Mouse (Mus musculus): ENCODE measurements around the gene C2cd3. TPM values are rescaled to one million over a fixed set of nuclear protein-coding genes. Genes with fewer than 3 reads are reported as not detected.

Gene C2cd3
- total and polyA plus RNA-seq, 2 experiments from 2014 or later: 9.2 to 18.3 TPM

DNA sequence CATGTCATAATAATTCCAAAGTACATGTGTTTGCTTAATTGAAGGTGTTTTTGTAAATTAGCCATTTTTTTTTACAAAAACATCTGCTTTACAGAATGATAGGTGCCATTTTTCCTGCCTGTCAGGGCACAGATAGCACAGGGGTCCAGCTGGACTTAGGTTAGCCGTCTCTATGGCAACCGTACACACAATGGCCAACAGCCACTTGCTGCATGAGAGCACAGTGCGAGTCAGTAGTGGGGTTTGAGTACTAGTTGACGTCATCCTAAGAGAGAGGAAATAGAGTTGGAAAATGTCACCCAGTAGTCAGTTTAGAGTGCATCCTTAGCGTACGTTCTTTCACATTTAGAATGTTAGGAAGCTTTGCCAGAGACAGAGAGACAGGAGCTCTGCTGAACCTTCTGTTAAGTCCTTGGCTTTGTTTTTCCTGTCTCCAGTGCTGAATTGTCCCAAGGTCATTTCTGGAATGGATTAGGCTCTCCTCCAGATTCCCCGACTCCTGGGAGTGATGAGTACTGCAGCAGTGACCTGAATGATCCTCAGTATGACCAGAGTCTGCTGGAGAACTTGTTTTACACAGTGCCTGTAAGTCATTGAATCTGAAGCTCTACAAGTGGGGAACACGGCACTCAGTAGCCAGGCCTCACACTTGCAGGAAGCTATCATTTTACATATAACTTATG is 27.3 kb downstream of the C2cd3 start:
- Histone ChIP-seq H3K36me3 (ENCODE audit: insufficient read depth, low read length) (peaks cover 16% of the 10 kb centered on the region; the same call in 1 of the 2 replicates), H3K27me3 (ENCODE audit: insufficient read depth, low read length) (no peaks in the 10 kb centered on the region), H3K4me2 (ENCODE audit: low read depth, low read length) (no peak overlapping the region), H3K9me3 (ENCODE audit: low read length) (no peaks in the 10 kb centered on the region), H3K9ac (replicated peaks; ENCODE audit: low read length) (no peak overlapping the region), H3K4me1 (ENCODE audit: insufficient read depth, low read length) (no peaks in the 10 kb centered on the region), H3K27ac (no peak overlapping the region), H3K4me3 (ENCODE audit: low read length) (no peak overlapping the region)
- DNase-seq (ENCODE audit: low spot score) (peak; percentile 47), ATAC-seq (peak; percentile 67)
- TF ChIP-seq CTCF (IDR thresholded peaks at IDR 0.05; ENCODE audit: low read depth): no peak
- WGBS: 56% methylated on average over 8 of the region's 8 CpGs

DNA sequence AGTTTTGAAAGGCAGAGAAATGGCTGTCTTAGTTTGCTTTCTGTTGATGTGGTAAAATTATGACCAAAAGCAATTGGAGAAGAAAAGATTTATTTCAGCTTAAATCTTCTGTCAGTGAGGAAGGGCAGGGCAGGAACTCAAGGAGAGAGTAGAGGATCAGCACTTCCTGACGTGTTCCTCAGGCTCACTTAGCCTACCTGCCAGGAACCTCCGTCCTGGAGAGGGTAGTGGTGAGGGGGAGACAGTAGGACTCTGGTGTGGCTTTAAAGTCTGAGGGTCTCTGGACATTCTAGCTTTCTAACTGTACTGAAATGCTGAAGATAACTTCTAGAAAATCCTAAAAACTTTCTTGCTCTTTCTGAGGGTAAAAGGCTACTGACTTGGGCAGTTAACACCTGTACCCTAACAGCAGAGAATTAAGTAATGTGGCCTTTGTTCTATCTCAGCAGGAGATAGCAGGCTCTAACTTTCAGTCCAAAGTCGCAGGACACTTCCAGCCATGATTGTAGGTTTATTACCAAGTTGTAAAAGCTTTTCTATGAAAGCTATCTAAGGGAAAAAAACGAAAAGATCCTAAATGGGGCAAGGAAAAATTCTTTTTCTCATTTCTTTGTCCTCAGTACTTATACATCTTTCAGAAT is 29.0 kb downstream of the C2cd3 start:
- no peaks in the 10 kb centered on the region for H3K9me3 ChIP-seq (ENCODE audit: low read length)
- H3K4me1 ChIP-seq (ENCODE audit: insufficient read depth, low read length): no peaks in the 10 kb centered on the region
- WGBS: 68% methylated on average over 4 of the region's 4 CpGs
- H3K27ac ChIP-seq: no peak overlapping the region
- no peak for TF ChIP-seq CTCF (IDR thresholded peaks at IDR 0.05; ENCODE audit: low read depth)
- peaks cover 11% of the 10 kb centered on the region; the same call in 1 of the 2 replicates for H3K36me3 ChIP-seq (ENCODE audit: insufficient read depth, low read length)
- DNase-seq (ENCODE audit: low spot score) (no peak), ATAC-seq (no peak)
- no peak overlapping the region for H3K4me2 ChIP-seq (ENCODE audit: low read depth, low read length)
- H3K27me3 ChIP-seq (ENCODE audit: insufficient read depth, low read length): no peaks in the 10 kb centered on the region
- no peak overlapping the region for H3K9ac ChIP-seq (replicated peaks; ENCODE audit: low read length)
- H3K4me3 ChIP-seq (ENCODE audit: low read length): no peak overlapping the region

DNA sequence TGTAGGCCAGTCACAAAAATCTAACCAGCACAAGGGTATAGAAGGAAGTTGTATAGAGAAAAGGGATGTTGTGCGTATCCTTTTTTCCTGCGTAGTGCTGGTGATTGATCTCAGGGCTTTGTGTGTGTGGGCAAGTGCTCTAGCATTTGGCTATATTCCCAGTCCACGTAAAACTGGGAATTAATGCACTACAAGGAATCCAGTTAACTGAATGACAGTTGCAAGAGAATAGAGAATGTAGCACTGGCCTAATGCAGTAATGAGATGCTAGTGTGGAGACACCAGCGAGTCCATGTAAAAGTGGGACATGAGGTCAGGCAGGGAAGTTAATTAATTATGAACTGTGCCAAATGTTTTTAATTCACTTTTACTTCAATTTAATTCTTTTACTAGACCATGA is 30.7 kb downstream of the C2cd3 start:
- H3K27ac ChIP-seq: no peak overlapping the region
- DNase-seq (ENCODE audit: low spot score): peak; percentile 2
- no peak overlapping the region for H3K4me3 ChIP-seq (ENCODE audit: low read length)
- H3K36me3 ChIP-seq (ENCODE audit: insufficient read depth, low read length): peaks cover 16% of the 10 kb centered on the region
- no peak for TF ChIP-seq CTCF (IDR thresholded peaks at IDR 0.05; ENCODE audit: low read depth)
- no peaks in the 10 kb centered on the region for H3K4me1 ChIP-seq (ENCODE audit: insufficient read depth, low read length)
- no peaks in the 10 kb centered on the region for H3K9me3 ChIP-seq (ENCODE audit: low read length)
- H3K4me2 ChIP-seq (ENCODE audit: low read depth, low read length): no peak overlapping the region
- H3K27me3 ChIP-seq (ENCODE audit: insufficient read depth, low read length): no peaks in the 10 kb centered on the region
- no peak overlapping the region for H3K9ac ChIP-seq (replicated peaks; ENCODE audit: low read length)
- WGBS: 45% methylated on average over 4 of the region's 4 CpGs
- ATAC-seq: no peak

DNA sequence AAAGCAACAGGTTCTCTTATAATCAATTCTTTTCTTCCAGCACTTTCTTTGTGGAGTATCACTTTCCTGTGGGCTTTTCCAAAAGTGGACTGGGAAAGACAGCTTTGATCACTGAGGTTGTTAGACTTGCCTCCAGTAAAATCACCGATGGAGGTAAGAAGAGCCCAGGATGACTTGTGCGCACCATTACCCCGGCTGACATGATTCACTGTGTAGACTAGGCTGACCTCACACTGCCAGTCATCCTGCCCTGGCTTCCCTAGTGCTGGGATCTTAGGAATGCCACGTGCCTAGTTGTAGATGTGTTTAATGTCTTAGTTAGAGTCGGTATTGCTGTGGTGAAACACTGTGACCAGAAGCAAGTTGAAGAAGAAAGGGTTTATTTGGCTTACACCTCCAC is 35.6 kb downstream of the C2cd3 start:
- TF ChIP-seq CTCF (IDR thresholded peaks at IDR 0.05; ENCODE audit: low read depth): no peak
- H3K36me3 ChIP-seq (ENCODE audit: insufficient read depth, low read length): peaks cover 27% of the 10 kb centered on the region
- WGBS: 97% methylated on average over 5 of the region's 5 CpGs
- no peak overlapping the region for H3K4me3 ChIP-seq (ENCODE audit: low read length)
- no peaks in the 10 kb centered on the region for H3K27me3 ChIP-seq (ENCODE audit: insufficient read depth, low read length)
- H3K4me2 ChIP-seq (ENCODE audit: low read depth, low read length): no peak overlapping the region
- H3K9me3 ChIP-seq (ENCODE audit: low read length): no peaks in the 10 kb centered on the region
- DNase-seq (ENCODE audit: low spot score) (no peak), ATAC-seq (no peak)
- no peak overlapping the region for H3K27ac ChIP-seq
- no peak overlapping the region for H3K9ac ChIP-seq (replicated peaks; ENCODE audit: low read length)
- no peaks in the 10 kb centered on the region for H3K4me1 ChIP-seq (ENCODE audit: insufficient read depth, low read length)

DNA sequence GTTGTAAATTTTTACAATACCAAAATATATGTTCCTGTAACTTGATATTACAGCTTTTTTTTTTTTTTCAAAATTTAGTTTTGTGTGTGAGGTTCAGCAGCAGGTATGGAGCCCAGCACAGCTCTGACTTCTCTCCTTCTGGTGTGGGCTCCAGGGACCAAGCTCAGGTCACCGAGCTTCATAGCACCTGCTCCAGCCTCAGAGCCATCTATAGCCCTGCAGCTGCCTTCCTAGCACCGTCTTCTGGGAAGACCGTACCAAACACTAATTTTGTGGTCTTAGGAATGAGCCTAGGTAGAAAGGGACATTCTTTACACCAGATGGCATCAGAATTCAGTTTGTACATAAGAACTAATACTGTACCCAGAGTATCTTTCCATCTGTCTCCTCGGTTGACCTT is 36.7 kb downstream of the C2cd3 start:
- WGBS: 95% methylated on average over 4 of the region's 4 CpGs

DNA sequence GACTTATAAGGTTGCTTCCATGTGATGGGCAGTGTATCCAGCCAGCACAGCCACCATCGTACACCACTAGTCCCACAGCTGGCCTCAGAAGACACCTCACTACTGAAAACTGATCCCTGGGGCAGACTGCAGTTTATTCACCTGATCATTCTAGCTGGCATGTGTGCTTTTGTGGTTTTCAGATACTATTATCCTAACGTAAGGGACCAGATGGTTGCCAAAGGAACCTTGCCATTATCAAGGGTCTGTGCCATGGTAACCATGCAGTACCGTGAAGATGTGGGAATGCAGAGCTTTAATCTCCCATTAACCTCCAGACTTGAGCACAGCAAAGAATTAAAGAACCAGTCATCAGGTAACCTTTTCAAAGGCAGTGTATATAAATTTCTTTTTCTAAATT is 53.8 kb downstream of the C2cd3 start:
- peaks cover 46% of the 10 kb centered on the region for H3K36me3 ChIP-seq (ENCODE audit: insufficient read depth, low read length)
- WGBS: 67% methylated on average over 3 of the region's 3 CpGs

More for the DNA sequence above, 36.7 kb downstream of the C2cd3 start:
- H3K9me3 ChIP-seq (ENCODE audit: low read length): no peaks in the 10 kb centered on the region
- TF ChIP-seq CTCF (IDR thresholded peaks at IDR 0.05; ENCODE audit: low read depth): no peak
- no peak for ATAC-seq
- H3K4me2 ChIP-seq (ENCODE audit: low read depth, low read length): no peak overlapping the region
- DNase-seq (ENCODE audit: low spot score): no peak
- no peak overlapping the region for H3K4me3 ChIP-seq (ENCODE audit: low read length)
- no peaks in the 10 kb centered on the region for H3K4me1 ChIP-seq (ENCODE audit: insufficient read depth, low read length)
- H3K27ac ChIP-seq: no peak overlapping the region
- peaks cover 35% of the 10 kb centered on the region for H3K36me3 ChIP-seq (ENCODE audit: insufficient read depth, low read length)
- H3K9ac ChIP-seq (replicated peaks; ENCODE audit: low read length): no peak overlapping the region
- no peaks in the 10 kb centered on the region for H3K27me3 ChIP-seq (ENCODE audit: insufficient read depth, low read length)

DNA sequence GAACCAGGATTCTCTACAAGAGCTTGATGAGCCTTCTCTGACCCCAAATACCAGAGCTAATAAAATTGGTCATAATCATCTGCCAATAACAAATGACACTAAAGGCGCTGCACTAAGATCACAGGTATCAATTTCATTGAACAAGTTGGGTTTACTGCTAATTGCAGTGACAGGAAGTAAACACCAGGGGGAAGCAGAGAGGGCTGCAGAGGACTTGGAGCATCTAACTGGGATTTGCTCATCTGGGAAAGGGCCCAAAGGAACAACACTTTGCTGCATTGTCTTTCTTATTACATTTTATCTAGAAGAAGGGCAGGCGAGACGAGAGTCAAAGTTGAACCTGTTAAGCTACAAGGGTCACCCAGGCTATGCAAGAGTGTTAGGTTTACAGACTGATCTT is 57.1 kb downstream of the C2cd3 start:
- ATAC-seq: no peak
- H3K27ac ChIP-seq: no peak overlapping the region
- WGBS: 58% methylated on average over 3 of the region's 3 CpGs
- peaks cover 47% of the 10 kb centered on the region for H3K36me3 ChIP-seq (ENCODE audit: insufficient read depth, low read length)
- no peaks in the 10 kb centered on the region for H3K27me3 ChIP-seq (ENCODE audit: insufficient read depth, low read length)
- peak; percentile 70 for DNase-seq (ENCODE audit: low spot score)
- no peak overlapping the region for H3K4me2 ChIP-seq (ENCODE audit: low read depth, low read length)
- no peak overlapping the region for H3K9ac ChIP-seq (replicated peaks; ENCODE audit: low read length)
- TF ChIP-seq CTCF (IDR thresholded peaks at IDR 0.05; ENCODE audit: low read depth): peak; percentile 95
- no peak overlapping the region for H3K4me3 ChIP-seq (ENCODE audit: low read length)
- H3K9me3 ChIP-seq (ENCODE audit: low read length): no peaks in the 10 kb centered on the region
- H3K4me1 ChIP-seq (ENCODE audit: insufficient read depth, low read length): no peaks in the 10 kb centered on the region

More for the DNA sequence above, 53.8 kb downstream of the C2cd3 start:
- Histone ChIP-seq H3K9ac (replicated peaks; ENCODE audit: low read length) (no peak overlapping the region), H3K27ac (no peak overlapping the region), H3K4me1 (ENCODE audit: insufficient read depth, low read length) (no peaks in the 10 kb centered on the region), H3K27me3 (ENCODE audit: insufficient read depth, low read length) (no peaks in the 10 kb centered on the region), H3K4me3 (ENCODE audit: low read length) (no peak overlapping the region), H3K9me3 (ENCODE audit: low read length) (no peaks in the 10 kb centered on the region), H3K4me2 (ENCODE audit: low read depth, low read length) (no peak overlapping the region)
- ATAC-seq: no peak
- no peak for DNase-seq (ENCODE audit: low spot score)
- TF ChIP-seq CTCF (IDR thresholded peaks at IDR 0.05; ENCODE audit: low read depth): no peak
